Mouse (Mus musculus): ENCODE measurements at regions not wholly inside any gene's neighbourhood (a gene's known extent, or its start where the extent isn't known, plus 50 kb on each side); places are given as distances from the start of the nearest gene placed in this dataset.

- DNase-seq (ENCODE audit: low spot score in 2 of 2), result no peak
Measured at GRCm38 (mm10) chr13:85773848-85774247, 272.9 kb downstream of the Cox7c start.

- DNase-seq (ENCODE audit: low spot score in 2 of 2), result no peak
Measured at GRCm38 (mm10) chr13:85771027-85771681, 275.6 kb downstream of the Cox7c start.

DNA sequence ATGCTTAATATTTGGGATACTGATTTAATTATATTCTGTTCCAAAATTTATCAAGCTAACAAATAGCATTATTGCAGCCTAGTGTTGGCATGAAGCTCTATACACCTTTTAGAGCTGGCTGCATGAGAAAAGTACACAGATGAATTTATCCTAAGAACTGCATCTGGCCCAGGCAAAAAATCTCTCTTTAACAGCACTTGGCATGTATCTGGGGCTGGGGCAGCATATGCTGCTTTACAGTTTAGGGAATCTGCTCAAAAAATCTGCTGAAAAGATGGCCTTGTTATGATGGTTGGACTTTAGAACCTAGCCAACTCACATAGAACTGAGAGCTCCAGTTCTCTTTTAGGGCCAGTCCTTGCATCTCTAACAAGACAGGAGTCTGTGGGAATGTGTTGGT lies 276.2 kb downstream of the Cox7c start:
- peak in 1 of 2 experiments; percentile 6 for DNase-seq (ENCODE audit: low spot score in 2 of 2)

GRCm38 (mm10) chr13:85768520-85768919 lies 278.2 kb downstream of the Cox7c start:
- DNase-seq (ENCODE audit: low spot score in 2 of 2), result no peak

DNA sequence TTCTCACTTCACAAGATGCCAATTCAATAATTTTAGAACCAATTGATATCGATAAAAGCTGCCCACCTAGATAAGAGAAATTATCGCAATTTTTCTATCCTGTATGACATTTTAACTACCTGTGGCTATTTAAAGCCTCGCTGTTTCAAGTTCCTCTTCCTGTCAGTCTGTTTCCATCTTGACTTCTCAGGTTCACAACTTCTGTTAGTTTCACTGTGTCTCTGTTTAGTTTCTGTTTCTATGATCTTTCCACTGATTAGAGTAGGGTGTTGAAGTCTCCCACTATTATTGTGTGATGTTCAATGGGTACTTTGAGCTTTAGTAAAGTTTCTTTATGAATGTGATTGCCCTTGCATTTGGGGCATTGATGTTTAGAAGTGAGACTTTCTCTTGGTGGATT lies 322.1 kb downstream of the Cox7c start:
- no peak for DNase-seq (ENCODE audit: low spot score in 2 of 2)

- no peak for DNase-seq (ENCODE audit: low spot score in 2 of 2)
Measured at GRCm38 (mm10) chr13:85724105-85724504, 322.6 kb downstream of the Cox7c start.

DNA sequence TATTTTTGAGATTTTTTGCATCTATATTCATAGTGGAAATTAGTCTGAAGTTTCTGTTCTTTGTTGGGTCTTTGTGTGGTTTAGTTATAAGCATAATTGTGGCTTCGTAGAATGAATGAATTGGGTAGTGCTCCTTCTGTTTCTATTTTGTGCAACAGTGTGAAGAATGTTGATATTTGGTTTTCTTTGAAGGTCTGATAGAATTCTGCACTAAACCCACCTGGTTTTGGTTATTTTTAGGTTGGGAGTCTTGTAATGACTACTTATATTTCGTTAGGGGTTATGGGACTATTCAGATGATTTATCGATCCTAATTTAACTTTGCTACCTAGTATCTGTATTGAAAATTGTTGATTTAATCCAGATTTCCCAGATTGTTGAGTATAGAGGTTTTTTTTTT lies 326.4 kb downstream of the Cox7c start:
- DNase-seq (ENCODE audit: low spot score in 2 of 2), result no peak

GRCm38 (mm10) chr13:85715883-85716498 lies 330.7 kb downstream of the Cox7c start:
- no peak for DNase-seq (ENCODE audit: low spot score in 2 of 2)

DNA sequence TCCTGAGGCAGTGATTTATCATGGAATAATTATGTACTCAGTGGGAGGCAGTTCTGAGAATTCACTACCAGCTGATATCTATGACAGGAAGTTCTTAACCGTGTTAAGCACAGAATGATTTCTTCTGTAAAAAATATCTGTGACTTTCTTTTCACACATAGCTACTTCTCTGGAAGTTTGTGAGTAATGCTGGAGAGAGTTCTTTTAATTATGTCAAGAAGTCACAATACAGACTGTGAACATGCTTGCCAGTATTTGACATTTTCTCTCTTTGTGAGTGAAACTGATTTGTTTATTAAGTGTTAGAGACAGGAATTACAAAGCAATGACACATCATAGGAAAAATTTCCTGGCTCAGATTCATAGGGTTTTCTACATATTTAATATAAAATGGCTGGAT lies 354.3 kb downstream of the Cox7c start:
- DNase-seq (ENCODE audit: low spot score in 2 of 2), result no peak

Data from left cerebral cortex, adult 8-10 months (tissue).